In the genomic region with DNA sequence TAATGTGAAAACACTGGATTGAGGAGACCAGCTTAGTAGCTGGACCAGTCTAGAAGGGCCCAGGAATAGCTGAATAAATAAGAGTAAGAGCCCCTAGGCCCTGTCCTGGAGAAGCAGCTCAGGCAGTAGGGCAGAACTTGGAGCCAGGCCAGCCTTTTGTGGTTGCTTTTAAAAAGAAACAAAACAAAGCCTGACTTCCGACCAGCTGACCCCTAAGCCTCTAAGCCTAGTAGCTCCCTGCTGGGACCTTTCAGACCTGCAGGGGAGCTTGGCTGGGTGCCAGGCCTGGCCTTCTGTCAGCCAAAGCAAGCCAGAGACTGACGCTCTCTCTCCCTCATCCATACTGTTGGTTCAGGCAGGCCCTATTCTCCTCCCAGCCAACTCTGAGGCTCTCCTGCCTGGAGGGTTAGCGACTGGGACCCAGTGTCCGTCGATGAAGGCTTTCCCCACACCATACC, we compare ENCODE assay signal across 8 mouse cellular contexts.
DNase-seq lines count a peak whose midpoint lies in the region; ATAC-seq and TF ChIP-seq lines count a peak whose summit lies in the region.

No protein-coding gene starts in this region.

- no peak overlapping the region for H3K27ac ChIP-seq in hindbrain, postnatal 0 days

- ATAC-seq in hindbrain, postnatal 0 days = peak; percentile 82
- peak; percentile 53 for ATAC-seq in megakaryocyte, adult 5-6 weeks (ENCODE audit: poor library complexity, severe bottlenecking)
- ATAC-seq in erythroblast, adult 5-6 weeks (replicated peaks; ENCODE audit: low FRiP score, poor library complexity, severe bottlenecking) = no peak

- no peaks in the 10 kb centered on the region for H3K27me3 ChIP-seq in hindbrain, postnatal 0 days (ENCODE audit: insufficient read depth, low read length)

- H3K4me2 ChIP-seq in hindbrain, postnatal 0 days (ENCODE audit: low read depth, low read length) = no peak overlapping the region

- WGBS in hindbrain, postnatal 0 days = 17% methylated on average over 5 of the region's 5 CpGs

- DNase-seq in WW6 (ENCODE audit: low read depth, low spot score) = peak; percentile 56
- peak; percentile 68 to 90 for DNase-seq in cerebellum, postnatal 4 days (ENCODE audit: low spot score in 2 of 2)
- peak; percentile 88 for DNase-seq in gastrocnemius, postnatal 10 days
- peak; percentile 91 for DNase-seq in hindbrain, postnatal 0 days (ENCODE audit: low spot score)
- peak; percentile 65 to 97 for DNase-seq in left cerebral cortex, postnatal 10 days (ENCODE audit: extremely low spot score in 1 of 2, low spot score in 2 of 2)
- DNase-seq in right cerebral cortex, adult 18-20 months = peak; percentile 62

- peaks cover 3% of the 10 kb centered on the region for H3K4me1 ChIP-seq in hindbrain, postnatal 0 days (ENCODE audit: insufficient read depth, low read length)

- intact Hi-C loops in left cerebral cortex, postnatal 10 days (cut with DNase I) = no loop called here

- TF ChIP-seq CTCF in hindbrain, postnatal 0 days (IDR thresholded peaks at IDR 0.05; ENCODE audit: low read depth) = peak; percentile 45; the same call in 1 of the 2 replicates

- H3K9me3 ChIP-seq in hindbrain, postnatal 0 days (ENCODE audit: low read length) = no peaks in the 10 kb centered on the region

- H3K4me3 ChIP-seq in hindbrain, postnatal 0 days (ENCODE audit: low read length) = no peak overlapping the region

- no peaks in the 10 kb centered on the region for H3K36me3 ChIP-seq in hindbrain, postnatal 0 days (ENCODE audit: insufficient read depth, low read length)

- H3K9ac ChIP-seq in hindbrain, postnatal 0 days (replicated peaks; ENCODE audit: low read length) = no peak overlapping the region
